Mouse (Mus musculus) liver, postnatal 0 days (tissue): ENCODE measurements at regions not wholly inside any gene's neighbourhood (a gene's known extent, or its start where the extent isn't known, plus 50 kb on each side); places are given as distances from the start of the nearest gene placed in this dataset.

Experiments
- CTCF ChIP-seq: sonication (generic); IDR thresholded peaks from 2 replicates; pipeline ENCODE4 v1.5.1; 2016; ENCODE audit warnings: antibody characterized with exemption, low read depth
- EP300 ChIP-seq: IDR thresholded peaks from 2 replicates; pipeline ENCODE4 v1.6.1; 2016; ENCODE audit warnings: antibody characterized with exemption, low read depth, mild to moderate bottlenecking

DNA sequence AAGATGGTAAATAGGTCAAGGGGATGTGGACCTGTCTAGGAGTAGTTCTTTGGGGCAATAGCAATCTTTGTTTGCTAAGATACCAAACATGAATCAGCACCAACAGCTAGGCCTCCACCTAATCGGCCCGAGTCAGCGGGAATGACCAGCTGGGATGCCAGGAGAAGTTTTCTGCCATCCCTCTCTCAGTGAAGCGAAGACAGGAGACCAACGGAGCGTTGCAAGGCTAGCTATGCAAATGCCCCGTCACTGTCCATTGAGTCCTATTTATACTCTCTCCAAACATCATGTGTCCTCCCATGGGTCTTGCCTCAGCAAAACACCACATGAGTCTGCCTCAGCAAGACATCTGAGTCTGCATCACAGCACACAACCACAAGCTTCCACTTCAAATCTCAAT lies 439.7 kb upstream of the Auts2 start:
- TF ChIP-seq CTCF (no peak), EP300 (no peak)
